Mouse (Mus musculus): Measurements from ENCODE around the gene Aspm.

Gene Aspm

GRCm38 (mm10) chr1:139514556-139514955 is 60.0 kb downstream of the Aspm start:
- DNase-seq, result no peak

All from cerebellum, adult 8-10 months (tissue).